Mouse (Mus musculus) gastrocnemius, postnatal 14 days (tissue): ENCODE measurements at regions not wholly inside any gene's neighbourhood (a gene's known extent, or its start where the extent isn't known, plus 50 kb on each side); places are given as distances from the start of the nearest gene placed in this dataset.

Experiments
- DNase-seq: peaks from one replicate; pipeline ENCODE4 v3.0.0; 2021; ENCODE audit warnings: mixed read lengths
- intact Hi-C: fragments of 180-260 bp; cut with DNase I; formaldehyde crosslinking; loops from one replicate; pipeline ENCODE4 v1.15.1; 2025; ENCODE audit warnings: low total_unique reads

GRCm38 (mm10) chr11:32925421-32926271 lies 101.2 kb upstream of the Smim23 start:
- intact Hi-C loops, result no loop called here
- peak; percentile 70 for DNase-seq

- DNase-seq, result no peak
- intact Hi-C loops, result no loop called here
Observed at GRCm38 (mm10) chr11:32924932-32925331, 100.5 kb upstream of the Smim23 start.

- intact Hi-C loops, result no loop called here
- DNase-seq, result no peak
Observed at GRCm38 (mm10) chr11:32913071-32913470, 88.7 kb upstream of the Smim23 start.

GRCm38 (mm10) chr11:32911791-32912190 lies 87.4 kb upstream of the Smim23 start:
- intact Hi-C loops, result no loop called here
- DNase-seq, result no peak

GRCm38 (mm10) chr11:32908723-32909411 lies 84.5 kb upstream of the Smim23 start:
- no peak for DNase-seq
- intact Hi-C loops, result no loop called here

GRCm38 (mm10) chr11:32907520-32908233 lies 83.3 kb upstream of the Smim23 start:
- intact Hi-C loops, result no loop called here
- no peak for DNase-seq

GRCm38 (mm10) chr11:32903970-32904369 lies 79.6 kb upstream of the Smim23 start:
- DNase-seq, result no peak
- intact Hi-C loops, result loop anchor here (2.0 kb wide), 1 partner anchor 69 kb away; no protein-coding TSS in a partner anchor

GRCm38 (mm10) chr11:32903389-32903788 lies 79.0 kb upstream of the Smim23 start:
- intact Hi-C loops, result no loop called here
- DNase-seq, result no peak

GRCm38 (mm10) chr11:32902923-32903322 lies 78.5 kb upstream of the Smim23 start:
- intact Hi-C loops, result no loop called here
- no peak for DNase-seq

GRCm38 (mm10) chr11:32900437-32900836 lies 76.0 kb upstream of the Smim23 start:
- intact Hi-C loops, result no loop called here
- DNase-seq, result no peak

GRCm38 (mm10) chr11:32899604-32900216 lies 75.3 kb upstream of the Smim23 start:
- DNase-seq, result no peak
- intact Hi-C loops, result no loop called here

GRCm38 (mm10) chr11:32895400-32895799 lies 71.0 kb upstream of the Smim23 start:
- no peak for DNase-seq
- intact Hi-C loops, result no loop called here

- no peak for DNase-seq
- intact Hi-C loops, result no loop called here
Observed at GRCm38 (mm10) chr11:32893146-32893903, 68.9 kb upstream of the Smim23 start.

GRCm38 (mm10) chr11:32892496-32892895 lies 68.1 kb upstream of the Smim23 start:
- intact Hi-C loops, result no loop called here
- no peak for DNase-seq

GRCm38 (mm10) chr11:32889248-32889647 lies 64.8 kb upstream of the Smim23 start:
- intact Hi-C loops, result no loop called here
- no peak for DNase-seq

- intact Hi-C loops, result no loop called here
- DNase-seq, result no peak
Observed at GRCm38 (mm10) chr11:32884744-32885143, 60.3 kb upstream of the Smim23 start.

- DNase-seq, result no peak
- intact Hi-C loops, result no loop called here
Observed at GRCm38 (mm10) chr11:32883062-32883852, 58.9 kb upstream of the Smim23 start.

GRCm38 (mm10) chr11:32878967-32879366 lies 54.6 kb upstream of the Smim23 start:
- DNase-seq, result no peak
- intact Hi-C loops, result no loop called here
